Mouse (Mus musculus) heart, adult 2 months (tissue): Measurements from ENCODE around the gene Atp2b2.

Source experiments
- CTCF ChIP-seq: fragments of 200-600 bp; IDR thresholded peaks from 2 replicates; pipeline ENCODE4 v1.8.1; 2022; ENCODE audit warnings: antibody characterized with exemption, mild to moderate bottlenecking, moderate library complexity
- EP300 ChIP-seq: fragments of 200-500 bp; IDR thresholded peaks from 2 replicates; pipeline ENCODE4 v1.6.1; 2011; ENCODE audit warnings: low read depth, low read length, control low read depth; ENCODE audit not compliant: insufficient read depth
- POLR2A ChIP-seq: fragments of 200-500 bp; IDR thresholded peaks from 2 replicates; pipeline ENCODE4 v1.6.1; 2011; ENCODE audit warnings: mild to moderate bottlenecking, low read depth, low read length, control low read depth; ENCODE audit not compliant: insufficient read depth

DNA sequence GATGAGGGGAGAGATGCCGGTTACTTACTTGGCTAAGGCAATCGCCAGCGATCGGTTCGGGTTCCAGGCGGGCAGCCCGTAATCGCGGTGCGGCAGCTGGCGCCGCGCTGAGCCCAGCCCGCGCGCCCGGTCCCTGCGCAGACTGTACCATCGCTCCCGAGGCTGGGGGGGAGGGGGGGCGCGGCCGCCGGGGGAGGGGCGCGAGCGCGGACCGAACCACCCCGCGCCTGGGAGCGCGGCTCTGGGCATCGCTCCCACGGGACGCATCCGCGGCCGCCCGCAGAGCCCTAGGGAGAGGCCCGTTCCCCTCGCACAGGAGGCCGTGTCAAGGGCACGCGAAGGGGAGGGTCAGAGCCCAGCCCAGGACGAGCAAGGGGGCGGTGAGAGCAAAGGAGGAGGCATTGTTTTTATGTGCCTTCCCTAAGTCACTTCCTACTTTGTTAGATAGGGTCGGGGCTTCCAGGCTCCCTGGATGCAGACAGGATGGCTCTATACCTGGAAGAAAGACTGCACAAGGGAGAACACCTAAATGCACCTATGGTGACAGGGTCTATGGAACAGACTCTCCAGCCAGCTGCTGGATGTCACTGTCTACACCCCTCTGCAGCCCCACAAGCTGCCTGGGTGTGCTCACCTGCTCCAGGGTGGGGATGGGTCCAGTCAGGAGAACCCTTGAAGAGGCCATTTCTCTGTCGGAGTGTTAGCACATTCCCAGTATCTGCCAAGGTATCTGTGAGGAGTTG is 151.0 kb downstream of the Atp2b2 start:
- no peak for TF ChIP-seq CTCF
- TF ChIP-seq POLR2A, result no peak
- no peak for TF ChIP-seq EP300
